Mouse (Mus musculus): ENCODE measurements around the gene Psme1. TPM values are rescaled to one million over a fixed set of nuclear protein-coding genes. Genes with fewer than 3 reads are reported as not detected.

The Psme1 gene
- polyA plus RNA-seq, 1 experiment, result 382 TPM

- Histone ChIP-seq H3K4me1 (ENCODE audit: control insufficient read depth, insufficient read depth, low read length) (peaks cover 6% of the 10 kb centered on the region; the same call in 1 of the 2 replicates), H3K4me3 (ENCODE audit: insufficient read depth, low read length) (no peak overlapping the region), H3K27ac (ENCODE audit: insufficient read depth, low read depth, low read length) (no peak overlapping the region)
- TF ChIP-seq POLR2A (IDR thresholded peaks at IDR 0.05; ENCODE audit: borderline replicate concordance, low read depth, low read length), result no peak
- TF ChIP-seq CTCF (IDR thresholded peaks at IDR 0.05; ENCODE audit: low read depth, low read length), result no peak
Observed at GRCm38 (mm10) chr14:55608339-55608738, 30.4 kb downstream of the Psme1 start.

GRCm38 (mm10) chr14:55613346-55613745 lies 35.4 kb downstream of the Psme1 start:
- TF ChIP-seq POLR2A (IDR thresholded peaks at IDR 0.05; ENCODE audit: borderline replicate concordance, low read depth, low read length), result no peak
- Histone ChIP-seq H3K4me1 (ENCODE audit: control insufficient read depth, insufficient read depth, low read length) (no peaks in the 10 kb centered on the region), H3K27ac (ENCODE audit: insufficient read depth, low read depth, low read length) (no peak overlapping the region), H3K4me3 (ENCODE audit: insufficient read depth, low read length) (no peak overlapping the region)

- Histone ChIP-seq H3K27ac (ENCODE audit: insufficient read depth, low read depth, low read length) (no peak overlapping the region), H3K4me3 (ENCODE audit: insufficient read depth, low read length) (no peak overlapping the region), H3K4me1 (ENCODE audit: control insufficient read depth, insufficient read depth, low read length) (no peaks in the 10 kb centered on the region)
- TF ChIP-seq CTCF (IDR thresholded peaks at IDR 0.05; ENCODE audit: low read depth, low read length), result no peak
- TF ChIP-seq POLR2A (IDR thresholded peaks at IDR 0.05; ENCODE audit: borderline replicate concordance, low read depth, low read length), result no peak
Observed at GRCm38 (mm10) chr14:55614565-55615178, 36.7 kb downstream of the Psme1 start.

GRCm38 (mm10) chr14:55615876-55616275 lies 38.0 kb downstream of the Psme1 start:
- H3K4me1 ChIP-seq (ENCODE audit: control insufficient read depth, insufficient read depth, low read length), result no peaks in the 10 kb centered on the region

GRCm38 (mm10) chr14:55616844-55617243 lies 38.9 kb downstream of the Psme1 start:
- Histone ChIP-seq H3K4me3 (ENCODE audit: insufficient read depth, low read length) (no peak overlapping the region), H3K4me1 (ENCODE audit: control insufficient read depth, insufficient read depth, low read length) (no peaks in the 10 kb centered on the region), H3K27ac (ENCODE audit: insufficient read depth, low read depth, low read length) (no peak overlapping the region)
- TF ChIP-seq POLR2A (IDR thresholded peaks at IDR 0.05; ENCODE audit: borderline replicate concordance, low read depth, low read length) (no peak), CTCF (IDR thresholded peaks at IDR 0.05; ENCODE audit: low read depth, low read length) (no peak)

More at GRCm38 (mm10) chr14:55615876-55616275, 38.0 kb downstream of the Psme1 start:
- no peak for TF ChIP-seq CTCF (IDR thresholded peaks at IDR 0.05; ENCODE audit: low read depth, low read length)
- no peak for TF ChIP-seq POLR2A (IDR thresholded peaks at IDR 0.05; ENCODE audit: borderline replicate concordance, low read depth, low read length)
- Histone ChIP-seq H3K4me3 (ENCODE audit: insufficient read depth, low read length) (no peak overlapping the region), H3K27ac (ENCODE audit: insufficient read depth, low read depth, low read length) (no peak overlapping the region)

GRCm38 (mm10) chr14:55617822-55618221 lies 39.9 kb downstream of the Psme1 start, which contains the start of gene Rec8:
Gene Rec8, plus strand, starts transcription at chr14:55618037.
- no peak for TF ChIP-seq CTCF (IDR thresholded peaks at IDR 0.05; ENCODE audit: low read depth, low read length)
- no peak for TF ChIP-seq POLR2A (IDR thresholded peaks at IDR 0.05; ENCODE audit: borderline replicate concordance, low read depth, low read length)
- Histone ChIP-seq H3K27ac (ENCODE audit: insufficient read depth, low read depth, low read length) (no peak within 1 kb of the TSS), H3K4me1 (ENCODE audit: control insufficient read depth, insufficient read depth, low read length) (no peaks in the 10 kb centered on the region), H3K4me3 (ENCODE audit: insufficient read depth, low read length) (no peak within 1 kb of the TSS)

- TF ChIP-seq POLR2A (IDR thresholded peaks at IDR 0.05; ENCODE audit: borderline replicate concordance, low read depth, low read length), result no peak
- TF ChIP-seq CTCF (IDR thresholded peaks at IDR 0.05; ENCODE audit: low read depth, low read length), result no peak
- Histone ChIP-seq H3K4me1 (ENCODE audit: control insufficient read depth, insufficient read depth, low read length) (no peaks in the 10 kb centered on the region), H3K27ac (ENCODE audit: insufficient read depth, low read depth, low read length) (no peak overlapping the region), H3K4me3 (ENCODE audit: insufficient read depth, low read length) (no peak overlapping the region)
Observed at GRCm38 (mm10) chr14:55618486-55619195, 40.7 kb downstream of the Psme1 start.

GRCm38 (mm10) chr14:55628077-55628827 lies 50.3 kb downstream of the Psme1 start:
- Histone ChIP-seq H3K27ac (ENCODE audit: insufficient read depth, low read depth, low read length) (no peak overlapping the region), H3K4me1 (ENCODE audit: control insufficient read depth, insufficient read depth, low read length) (no peaks in the 10 kb centered on the region), H3K4me3 (ENCODE audit: insufficient read depth, low read length) (no peak overlapping the region)
- TF ChIP-seq POLR2A (IDR thresholded peaks at IDR 0.05; ENCODE audit: borderline replicate concordance, low read depth, low read length) (no peak), CTCF (IDR thresholded peaks at IDR 0.05; ENCODE audit: low read depth, low read length) (no peak)

GRCm38 (mm10) chr14:55629312-55629711 lies 51.4 kb downstream of the Psme1 start:
- TF ChIP-seq POLR2A (IDR thresholded peaks at IDR 0.05; ENCODE audit: borderline replicate concordance, low read depth, low read length) (no peak), CTCF (IDR thresholded peaks at IDR 0.05; ENCODE audit: low read depth, low read length) (peak; percentile 70)
- Histone ChIP-seq H3K4me1 (ENCODE audit: control insufficient read depth, insufficient read depth, low read length) (no peaks in the 10 kb centered on the region), H3K4me3 (ENCODE audit: insufficient read depth, low read length) (no peak overlapping the region)

More at GRCm38 (mm10) chr14:55629312-55629711, 51.4 kb downstream of the Psme1 start:
- H3K27ac ChIP-seq (ENCODE audit: insufficient read depth, low read depth, low read length), result no peak overlapping the region

Other genes starting within 250 kb of the Psme1 start
- 28.3 and 33.4 TPM in 2 replicates for gene Dhrs4, start 99.4 kb upstream of the Psme1 start, polyA plus RNA-seq (2012; ENCODE audit: insufficient read depth, insufficient read length, missing spikeins)
- gene Carmil3, start 87.5 kb upstream of the Psme1 start, polyA plus RNA-seq (2012; ENCODE audit: insufficient read depth, insufficient read length, missing spikeins), result 0.43 TPM in 1 of 2 replicates, not detected in the other
- not detected in 2 replicates for gene Cpne6, start 67.7 kb upstream of the Psme1 start, polyA plus RNA-seq (2012; ENCODE audit: insufficient read depth, insufficient read length, missing spikeins)
- not detected in 2 replicates for gene Nrl, start 53.1 kb upstream of the Psme1 start, polyA plus RNA-seq (2012; ENCODE audit: insufficient read depth, insufficient read length, missing spikeins)
- gene Pck2, start 37.9 kb upstream of the Psme1 start, polyA plus RNA-seq (2012; ENCODE audit: insufficient read depth, insufficient read length, missing spikeins), result 34.7 and 38.6 TPM in 2 replicates
- 54.5 and 57.0 TPM in 2 replicates for gene Dcaf11, start 18.1 kb upstream of the Psme1 start, polyA plus RNA-seq (2012; ENCODE audit: insufficient read depth, insufficient read length, missing spikeins)
- not detected in 2 replicates for gene A730061H03Rik, start 17.7 kb upstream of the Psme1 start, polyA plus RNA-seq (2012; ENCODE audit: insufficient read depth, insufficient read length, missing spikeins)
- not detected in 2 replicates for gene Fitm1, start 2.5 kb upstream of the Psme1 start, polyA plus RNA-seq (2012; ENCODE audit: insufficient read depth, insufficient read length, missing spikeins)
- gene Emc9, start 7.2 kb downstream of the Psme1 start, polyA plus RNA-seq (2012; ENCODE audit: insufficient read depth, insufficient read length, missing spikeins), result 19.3 and 21.9 TPM in 2 replicates
- gene Psme2, start 13.0 kb downstream of the Psme1 start, polyA plus RNA-seq (2012; ENCODE audit: insufficient read depth, insufficient read length, missing spikeins), result 219 and 291 TPM in 2 replicates
- 38.5 and 45.6 TPM in 2 replicates for gene Rnf31, start 13.6 kb downstream of the Psme1 start, polyA plus RNA-seq (2012; ENCODE audit: insufficient read depth, insufficient read length, missing spikeins)
- gene Irf9, start 25.4 kb downstream of the Psme1 start, polyA plus RNA-seq (2012; ENCODE audit: insufficient read depth, insufficient read length, missing spikeins), result 74.7 and 77.7 TPM in 2 replicates
- gene Rec8, start 39.9 kb downstream of the Psme1 start, polyA plus RNA-seq (2012; ENCODE audit: insufficient read depth, insufficient read length, missing spikeins), result 0.25 TPM in 1 of 2 replicates, not detected in the other
- 31.4 and 33.3 TPM in 2 replicates for gene Ipo4, start 57.8 kb downstream of the Psme1 start, polyA plus RNA-seq (2012; ENCODE audit: insufficient read depth, insufficient read length, missing spikeins)
- gene Gm49378, start 59.8 kb downstream of the Psme1 start, polyA plus RNA-seq (2012; ENCODE audit: insufficient read depth, insufficient read length, missing spikeins), result 0.59 and 3.0 TPM in 2 replicates
- 61.9 and 64.9 TPM in 2 replicates for gene Tm9sf1, start 65.7 kb downstream of the Psme1 start, polyA plus RNA-seq (2012; ENCODE audit: insufficient read depth, insufficient read length, missing spikeins)
- gene Tssk4, start 72.1 kb downstream of the Psme1 start, polyA plus RNA-seq (2012; ENCODE audit: insufficient read depth, insufficient read length, missing spikeins), result 1.6 and 1.7 TPM in 2 replicates
- gene Mdp1, start 82.4 kb downstream of the Psme1 start, polyA plus RNA-seq (2012; ENCODE audit: insufficient read depth, insufficient read length, missing spikeins), result 35.9 and 36.3 TPM in 2 replicates
- gene Gmpr2, start 93.8 kb downstream of the Psme1 start, polyA plus RNA-seq (2012; ENCODE audit: insufficient read depth, insufficient read length, missing spikeins), result 38.8 and 41.2 TPM in 2 replicates
- gene Nedd8, start 94.0 kb downstream of the Psme1 start, polyA plus RNA-seq (2012; ENCODE audit: insufficient read depth, insufficient read length, missing spikeins), result 318 and 335 TPM in 2 replicates
- 18.0 and 19.5 TPM in 2 replicates for gene Tinf2, start 103.7 kb downstream of the Psme1 start, polyA plus RNA-seq (2012; ENCODE audit: insufficient read depth, insufficient read length, missing spikeins)
- gene Tgm1, start 135.8 kb downstream of the Psme1 start, polyA plus RNA-seq (2012; ENCODE audit: insufficient read depth, insufficient read length, missing spikeins), result 0.59 and 1.1 TPM in 2 replicates
- 28.2 and 29.4 TPM in 2 replicates for gene Rabggta, start 144.1 kb downstream of the Psme1 start, polyA plus RNA-seq (2012; ENCODE audit: insufficient read depth, insufficient read length, missing spikeins)
- gene Dhrs1, start 167.6 kb downstream of the Psme1 start, polyA plus RNA-seq (2012; ENCODE audit: insufficient read depth, insufficient read length, missing spikeins), result 117 and 120 TPM in 2 replicates
- gene Nop9, start 167.6 kb downstream of the Psme1 start, polyA plus RNA-seq (2012; ENCODE audit: insufficient read depth, insufficient read length, missing spikeins), result 17.1 and 22.1 TPM in 2 replicates
- gene Cideb, start 180.3 kb downstream of the Psme1 start, polyA plus RNA-seq (2012; ENCODE audit: insufficient read depth, insufficient read length, missing spikeins), result 0.67 TPM in 1 of 2 replicates, not detected in the other
- 0.15 and 0.25 TPM in 2 replicates for gene Ltb4r2, start 183.3 kb downstream of the Psme1 start, polyA plus RNA-seq (2012; ENCODE audit: insufficient read depth, insufficient read length, missing spikeins)
- gene Ltb4r1, start 187.8 kb downstream of the Psme1 start, polyA plus RNA-seq (2012; ENCODE audit: insufficient read depth, insufficient read length, missing spikeins), result 1.5 and 1.7 TPM in 2 replicates
- not detected in 2 replicates for gene Adcy4, start 206.0 kb downstream of the Psme1 start, polyA plus RNA-seq (2012; ENCODE audit: insufficient read depth, insufficient read length, missing spikeins)
- gene Ripk3, start 210.7 kb downstream of the Psme1 start, polyA plus RNA-seq (2012; ENCODE audit: insufficient read depth, insufficient read length, missing spikeins), result 28.4 and 31.8 TPM in 2 replicates
- 0.36 and 0.99 TPM in 2 replicates for gene Nfatc4, start 245.0 kb downstream of the Psme1 start, polyA plus RNA-seq (2012; ENCODE audit: insufficient read depth, insufficient read length, missing spikeins)

All from bone marrow macrophage, adult 2 months (primary cell).